Mouse (Mus musculus): Measurements from ENCODE around the gene Mbd4. TPM values are rescaled to one million over a fixed set of nuclear protein-coding genes. Genes with fewer than 3 reads are reported as not detected.
"Not testable (repeated sequence)": the region's sequence is repeated elsewhere in the genome, so short reads cannot be mapped to it uniquely, and the experiment has no call there.

Mbd4 gene
- total and polyA plus RNA-seq, 2 experiments from 2014 or later = 5.2 to 5.8 TPM

GRCm38 (mm10) chr6:115823850-115824464 lies 29.2 kb downstream of the Mbd4 start:
- WGBS = 8% methylated on average over 4 of the region's 11 CpGs
- H3K9me3 ChIP-seq (ENCODE audit: low read length); H3K9ac ChIP-seq (replicated peaks; ENCODE audit: low read length, poor library complexity, severe bottlenecking); H3K27me3 ChIP-seq (ENCODE audit: insufficient read depth, low read length); H3K36me3 ChIP-seq (ENCODE audit: insufficient read depth, low read length); H3K4me1 ChIP-seq (ENCODE audit: insufficient read depth, low read length): not testable (repeated sequence)
- peak; percentile 68 for ATAC-seq (ENCODE audit: low FRiP score)
- TF ChIP-seq CTCF (IDR thresholded peaks at IDR 0.05) = peak; percentile 74
- H3K27ac ChIP-seq (ENCODE audit: low read depth, low read length) = peak overlapping the region; percentile 21; the same call in 1 of the 2 replicates
- H3K4me3 ChIP-seq (ENCODE audit: low read depth, low read length) = peak overlapping the region; percentile 2; the same call in 1 of the 2 replicates
- peak; percentile 77 for DNase-seq (ENCODE audit: low spot score)
- H3K4me2 ChIP-seq (ENCODE audit: low read depth, low read length, poor library complexity, severe bottlenecking) = peak overlapping the region; percentile 29; the same call in 1 of the 2 replicates

DNA sequence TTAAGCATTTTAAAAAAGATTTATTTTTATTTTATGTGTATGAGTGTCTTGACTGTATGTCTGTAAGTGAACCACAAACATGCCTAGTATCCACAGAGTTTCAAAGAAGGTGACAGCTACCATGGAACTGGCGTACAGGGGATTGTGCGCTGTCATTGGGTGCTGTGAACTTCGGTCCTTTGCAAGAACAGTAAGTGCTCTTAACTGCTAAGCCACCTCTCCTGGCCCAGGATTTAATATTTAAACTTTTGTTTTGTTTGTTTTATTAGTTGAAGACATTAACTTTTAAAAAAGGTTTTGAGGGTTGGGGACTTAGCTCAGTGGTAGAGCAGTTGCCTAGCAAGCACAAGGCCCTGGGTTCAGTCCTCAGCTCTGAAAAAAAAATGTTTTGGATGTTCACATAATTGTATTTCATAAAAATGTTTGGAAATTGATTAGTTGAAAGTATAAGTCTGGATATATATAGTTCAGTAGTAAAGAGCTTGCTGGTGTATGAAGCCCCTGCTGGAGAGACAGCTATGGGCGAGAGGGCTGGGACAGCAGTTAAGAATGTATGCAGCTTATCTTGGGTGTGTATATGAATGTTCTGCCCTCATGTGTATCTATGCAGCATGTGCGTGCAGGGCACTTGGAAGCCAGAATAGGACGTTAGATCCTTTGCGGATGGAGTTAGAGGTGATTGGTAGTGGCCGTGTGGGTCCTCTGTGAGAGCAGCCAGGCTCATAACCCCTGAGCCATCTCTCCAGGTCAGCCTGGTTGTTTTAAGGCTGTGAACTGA lies 31.8 kb downstream of the Mbd4 start:
- no peak overlapping the region for H3K9ac ChIP-seq (replicated peaks; ENCODE audit: low read length, poor library complexity, severe bottlenecking)
- no peaks in the 10 kb centered on the region for H3K4me1 ChIP-seq (ENCODE audit: insufficient read depth, low read length)
- no peak for ATAC-seq (ENCODE audit: low FRiP score)
- DNase-seq (ENCODE audit: low spot score) = no peak
- no peaks in the 10 kb centered on the region for H3K9me3 ChIP-seq (ENCODE audit: low read length)
- WGBS = 90% methylated on average over 8 of the region's 8 CpGs
- no peak for TF ChIP-seq CTCF (IDR thresholded peaks at IDR 0.05)
- H3K4me3 ChIP-seq (ENCODE audit: low read depth, low read length) = no peak overlapping the region
- no peak overlapping the region for H3K4me2 ChIP-seq (ENCODE audit: low read depth, low read length, poor library complexity, severe bottlenecking)
- H3K36me3 ChIP-seq (ENCODE audit: insufficient read depth, low read length) = no peaks in the 10 kb centered on the region
- H3K27ac ChIP-seq (ENCODE audit: low read depth, low read length) = no peak overlapping the region
- no peaks in the 10 kb centered on the region for H3K27me3 ChIP-seq (ENCODE audit: insufficient read depth, low read length)

DNA sequence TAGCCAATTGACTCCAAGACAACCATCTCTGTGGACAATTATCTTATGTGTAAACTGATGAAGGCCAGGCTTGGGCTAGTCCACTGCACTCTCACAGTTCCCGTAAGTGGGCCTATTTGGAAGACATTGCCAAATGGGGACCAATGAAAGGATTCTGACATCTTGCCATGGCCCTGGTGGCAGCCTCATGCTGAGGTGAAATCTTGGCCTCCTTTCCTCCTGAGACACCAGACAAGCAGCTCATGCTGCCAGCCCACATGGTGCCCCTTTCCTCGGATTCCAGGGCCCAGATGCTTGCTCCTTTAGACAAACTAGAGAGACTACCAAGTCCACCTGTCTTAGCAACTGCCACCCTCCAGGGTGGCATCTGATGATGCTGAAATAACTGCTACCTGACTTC lies 35.0 kb downstream of the Mbd4 start:
- no peak for TF ChIP-seq CTCF (IDR thresholded peaks at IDR 0.05)
- no peaks in the 10 kb centered on the region for H3K36me3 ChIP-seq (ENCODE audit: insufficient read depth, low read length)
- ATAC-seq (ENCODE audit: low FRiP score) (no peak), DNase-seq (ENCODE audit: low spot score) (no peak)
- no peaks in the 10 kb centered on the region for H3K27me3 ChIP-seq (ENCODE audit: insufficient read depth, low read length)
- no peak overlapping the region for H3K4me3 ChIP-seq (ENCODE audit: low read depth, low read length)
- 85% methylated on average over 2 of the region's 2 CpGs for WGBS
- no peak overlapping the region for H3K27ac ChIP-seq (ENCODE audit: low read depth, low read length)
- no peaks in the 10 kb centered on the region for H3K9me3 ChIP-seq (ENCODE audit: low read length)
- no peaks in the 10 kb centered on the region for H3K4me1 ChIP-seq (ENCODE audit: insufficient read depth, low read length)
- no peak overlapping the region for H3K9ac ChIP-seq (replicated peaks; ENCODE audit: low read length, poor library complexity, severe bottlenecking)
- no peak overlapping the region for H3K4me2 ChIP-seq (ENCODE audit: low read depth, low read length, poor library complexity, severe bottlenecking)

DNA sequence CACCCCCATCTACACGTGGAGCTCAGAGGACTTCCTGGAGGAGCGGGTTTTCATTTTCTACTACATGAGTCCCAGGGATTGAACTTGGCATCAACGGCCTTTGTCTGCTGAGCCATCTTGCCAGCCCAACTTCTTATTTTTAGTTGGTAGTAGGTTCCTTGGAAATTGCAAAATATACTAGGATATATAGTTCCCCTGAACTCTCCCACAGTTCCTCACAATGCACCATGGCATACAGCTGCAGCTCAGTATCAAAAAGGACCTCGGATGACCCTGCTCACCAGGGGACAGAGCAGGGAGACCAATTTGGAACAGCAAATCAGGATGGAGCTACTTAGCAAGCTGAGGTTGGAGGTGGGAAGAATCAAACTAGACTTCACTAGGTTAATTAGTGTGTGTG lies 38.1 kb downstream of the Mbd4 start:
- Histone ChIP-seq H3K4me1 (ENCODE audit: insufficient read depth, low read length) (no peaks in the 10 kb centered on the region), H3K27me3 (ENCODE audit: insufficient read depth, low read length) (no peaks in the 10 kb centered on the region), H3K27ac (ENCODE audit: low read depth, low read length) (no peak overlapping the region), H3K4me3 (ENCODE audit: low read depth, low read length) (no peak overlapping the region), H3K9ac (replicated peaks; ENCODE audit: low read length, poor library complexity, severe bottlenecking) (no peak overlapping the region), H3K36me3 (ENCODE audit: insufficient read depth, low read length) (no peaks in the 10 kb centered on the region), H3K9me3 (ENCODE audit: low read length) (no peaks in the 10 kb centered on the region), H3K4me2 (ENCODE audit: low read depth, low read length, poor library complexity, severe bottlenecking) (no peak overlapping the region)
- ATAC-seq (ENCODE audit: low FRiP score) (no peak), DNase-seq (ENCODE audit: low spot score) (no peak)
- WGBS = 83% methylated on average over 4 of the region's 4 CpGs
- TF ChIP-seq CTCF (IDR thresholded peaks at IDR 0.05) = no peak

DNA sequence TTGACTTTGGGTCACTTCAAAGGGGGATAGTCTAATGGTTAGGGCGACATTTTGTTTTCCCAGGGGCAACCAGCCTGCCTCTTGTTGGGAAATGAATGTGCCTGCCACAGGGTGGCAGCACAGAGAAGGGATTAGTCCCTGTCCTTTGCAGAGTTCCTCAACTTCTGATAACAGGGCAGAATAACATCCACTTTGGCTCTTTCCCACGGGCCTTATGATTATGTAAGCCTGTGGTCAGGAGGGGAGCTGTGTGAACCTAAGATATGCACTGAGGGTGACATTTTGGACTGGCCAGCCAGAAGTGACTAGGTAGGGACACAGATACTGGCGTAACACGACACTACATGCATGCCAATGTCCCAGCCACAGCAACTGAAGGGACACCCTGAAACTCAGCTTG lies 39.1 kb downstream of the Mbd4 start:
- 29% methylated on average over 4 of the region's 4 CpGs for WGBS

GRCm38 (mm10) chr6:115811606-115812005 lies 41.6 kb downstream of the Mbd4 start:
- H3K9me3 ChIP-seq (ENCODE audit: low read length) = no peaks in the 10 kb centered on the region
- peaks cover 2% of the 10 kb centered on the region for H3K36me3 ChIP-seq (ENCODE audit: insufficient read depth, low read length)
- H3K4me1 ChIP-seq (ENCODE audit: insufficient read depth, low read length) = peaks cover 2% of the 10 kb centered on the region
- DNase-seq (ENCODE audit: low spot score) (no peak), ATAC-seq (ENCODE audit: low FRiP score) (no peak)
- no peak overlapping the region for H3K4me3 ChIP-seq (ENCODE audit: low read depth, low read length)
- H3K27ac ChIP-seq (ENCODE audit: low read depth, low read length) = no peak overlapping the region
- no peaks in the 10 kb centered on the region for H3K27me3 ChIP-seq (ENCODE audit: insufficient read depth, low read length)
- WGBS = 70% methylated on average over 8 of the region's 8 CpGs
- H3K9ac ChIP-seq (replicated peaks; ENCODE audit: low read length, poor library complexity, severe bottlenecking) = no peak overlapping the region
- TF ChIP-seq CTCF (IDR thresholded peaks at IDR 0.05) = no peak
- no peak overlapping the region for H3K4me2 ChIP-seq (ENCODE audit: low read depth, low read length, poor library complexity, severe bottlenecking)

More for the DNA sequence above, 39.1 kb downstream of the Mbd4 start:
- Histone ChIP-seq H3K4me3 (ENCODE audit: low read depth, low read length) (no peak overlapping the region), H3K4me1 (ENCODE audit: insufficient read depth, low read length) (no peaks in the 10 kb centered on the region), H3K27me3 (ENCODE audit: insufficient read depth, low read length) (no peaks in the 10 kb centered on the region), H3K4me2 (ENCODE audit: low read depth, low read length, poor library complexity, severe bottlenecking) (no peak overlapping the region), H3K36me3 (ENCODE audit: insufficient read depth, low read length) (no peaks in the 10 kb centered on the region), H3K9me3 (ENCODE audit: low read length) (no peaks in the 10 kb centered on the region), H3K9ac (replicated peaks; ENCODE audit: low read length, poor library complexity, severe bottlenecking) (no peak overlapping the region), H3K27ac (ENCODE audit: low read depth, low read length) (no peak overlapping the region)
- peak; percentile 72 for TF ChIP-seq CTCF (IDR thresholded peaks at IDR 0.05)
- DNase-seq (ENCODE audit: low spot score) (peak; percentile 54), ATAC-seq (ENCODE audit: low FRiP score) (peak; percentile 35; the same call in 1 of the 2 replicates)
